Mouse (Mus musculus) forebrain, postnatal 0 days (tissue): ENCODE measurements at regions not wholly inside any gene's neighbourhood (a gene's known extent, or its start where the extent isn't known, plus 50 kb on each side); places are given as distances from the start of the nearest gene placed in this dataset.
"Not testable (repeated sequence)": the region's sequence is repeated elsewhere in the genome, so short reads cannot be mapped to it uniquely, and the experiment has no call there.

ENCODE experiments used
- ATAC-seq: fragments of 200-750 bp; cut with Nextera tagmentation; 2 replicates; pipeline ENCODE4 v1.8.0; 2017; ENCODE audit warnings: mild to moderate bottlenecking, moderate library complexity
- DNase-seq: peaks from one replicate; pipeline ENCODE4 v3.0.0-alpha.2; 2015
- H3K27ac ChIP-seq: fragments of 300-500 bp; sonication (generic); 2 replicates; pipeline ENCODE4 v1.5.1; 2014; ENCODE audit warnings: low read depth, mild to moderate bottlenecking, antibody characterized with exemption, low read length, moderate library complexity, mixed read lengths
- H3K27me3 ChIP-seq: fragments of 300-500 bp; sonication (generic); 2 replicates; pipeline ENCODE4 v1.6.1; 2014; ENCODE audit warnings: mild to moderate bottlenecking, low read length, mixed read lengths; ENCODE audit not compliant: insufficient read depth
- H3K36me3 ChIP-seq: fragments of 300-500 bp; sonication (generic); 2 replicates; pipeline ENCODE4 v1.6.1; 2014; ENCODE audit warnings: mild to moderate bottlenecking, moderate library complexity; ENCODE audit not compliant: insufficient read depth
- H3K4me1 ChIP-seq: fragments of 300-500 bp; sonication (generic); 2 replicates; pipeline ENCODE4 v1.6.1; 2014; ENCODE audit warnings: antibody characterized with exemption; ENCODE audit not compliant: insufficient read depth
- H3K4me2 ChIP-seq: fragments of 300-500 bp; sonication (generic); 2 replicates; pipeline ENCODE4 v1.6.1; 2014; ENCODE audit warnings: low read depth, mild to moderate bottlenecking, moderate library complexity
- H3K4me3 ChIP-seq: fragments of 300-500 bp; sonication (generic); 2 replicates; pipeline ENCODE4 v1.5.1; 2014; ENCODE audit warnings: low read depth, low read length, mixed read lengths
- H3K9ac ChIP-seq: fragments of 300-500 bp; sonication (generic); 2 replicates; pipeline ENCODE4 v1.6.1; 2014; ENCODE audit warnings: mild to moderate bottlenecking
- H3K9me3 ChIP-seq: fragments of 300-500 bp; sonication (generic); 2 replicates; pipeline ENCODE4 v1.6.1; 2016; ENCODE audit warnings: low read length
- CTCF ChIP-seq: sonication (generic); IDR thresholded peaks from 2 replicates; pipeline ENCODE4 v1.5.1; 2016; ENCODE audit warnings: antibody characterized with exemption, control low read depth, low read depth
- WGBS: fragments of 180-500 bp; shearing (Covaris S2); extraction: QIAGEN DNeasy Blood & Tissue Kit; methylation state at CpG from one replicate; pipeline ENCODE4 v1.1.7; 2014; 5-methylcytosine and 5-hydroxymethylcytosine counted together

GRCm38 (mm10) chr3:22007736-22008135 is 68.7 kb upstream of the Tbl1xr1 start:
- no peak for ATAC-seq
- no peak for TF ChIP-seq CTCF
- WGBS: 91% methylated on average over 5 of the region's 5 CpGs

DNA sequence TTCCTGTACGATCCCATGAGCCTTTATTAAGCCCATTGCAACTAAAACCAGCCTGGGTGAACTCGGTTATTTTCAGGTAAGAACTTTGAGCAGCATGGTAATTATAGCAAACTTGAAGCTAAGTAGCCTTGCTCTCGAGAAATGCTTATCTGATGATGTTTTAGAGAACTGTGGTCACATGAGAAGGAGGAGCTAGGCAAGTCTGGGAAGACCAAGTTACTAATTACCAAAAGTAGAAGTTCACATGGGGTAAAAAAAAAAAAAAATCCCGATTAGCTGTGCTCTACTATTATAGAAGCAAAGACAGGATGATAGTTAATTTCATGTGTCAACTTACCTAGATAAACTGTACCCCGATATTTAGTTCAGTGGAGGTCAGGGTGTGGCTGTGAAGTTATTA is 68.0 kb upstream of the Tbl1xr1 start:
- Histone ChIP-seq H3K4me1 (no peaks in the 10 kb centered on the region), H3K4me2 (no peak overlapping the region), H3K9ac (no peak overlapping the region), H3K27me3 (no peaks in the 10 kb centered on the region), H3K9me3 (no peaks in the 10 kb centered on the region), H3K4me3 (no peak overlapping the region), H3K36me3 (no peaks in the 10 kb centered on the region), H3K27ac (no peak overlapping the region)
- DNase-seq (no peak), ATAC-seq (no peak)
- no peak for TF ChIP-seq CTCF
- WGBS: 85% methylated on average over 5 of the region's 5 CpGs

More at GRCm38 (mm10) chr3:22007736-22008135, 68.7 kb upstream of the Tbl1xr1 start:
- no peaks in the 10 kb centered on the region for H3K36me3 ChIP-seq
- no peaks in the 10 kb centered on the region for H3K27me3 ChIP-seq
- H3K4me2 ChIP-seq: no peak overlapping the region
- H3K4me1 ChIP-seq: no peaks in the 10 kb centered on the region
- no peak overlapping the region for H3K9ac ChIP-seq
- DNase-seq: no peak
- H3K27ac ChIP-seq: no peak overlapping the region
- no peak overlapping the region for H3K4me3 ChIP-seq
- no peaks in the 10 kb centered on the region for H3K9me3 ChIP-seq

DNA sequence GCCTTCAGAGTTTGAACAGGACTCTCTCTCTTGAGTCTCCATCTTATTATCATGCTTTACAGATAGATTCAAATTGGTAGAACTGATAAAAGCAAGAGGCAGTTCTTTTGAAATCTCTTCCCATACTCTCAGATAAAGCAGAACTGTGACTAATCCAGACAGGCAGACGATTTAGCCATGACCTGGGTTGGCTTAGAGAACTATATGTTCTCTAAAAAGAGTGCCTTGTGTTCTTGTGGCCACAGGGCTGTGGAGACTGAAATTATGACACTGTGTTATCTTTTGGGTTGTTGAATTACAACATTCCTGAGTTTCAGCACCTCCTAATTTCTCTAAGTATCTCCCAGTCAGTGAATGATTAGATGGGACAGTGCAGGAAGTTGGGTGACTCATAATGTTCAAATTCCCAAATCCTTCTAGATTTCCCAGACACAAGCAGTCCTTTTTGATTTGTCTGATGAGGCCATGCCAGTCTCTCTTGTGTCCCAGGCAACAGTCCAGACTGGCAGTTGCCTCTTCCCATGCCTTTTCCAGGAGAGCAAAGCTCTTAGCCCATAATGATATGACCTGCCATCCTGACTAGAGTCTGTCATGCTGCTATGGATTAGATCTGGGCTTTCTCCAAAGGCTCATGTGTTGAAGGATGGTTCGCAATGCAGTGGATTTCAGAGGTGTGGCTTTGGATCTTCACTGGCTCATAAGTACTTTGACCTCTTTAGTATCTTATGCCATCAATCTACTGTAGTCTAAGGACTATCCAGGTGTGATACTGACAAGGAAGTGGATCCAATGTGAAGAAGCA is 66.4 kb upstream of the Tbl1xr1 start:
- H3K4me2 ChIP-seq: no peak overlapping the region

DNA sequence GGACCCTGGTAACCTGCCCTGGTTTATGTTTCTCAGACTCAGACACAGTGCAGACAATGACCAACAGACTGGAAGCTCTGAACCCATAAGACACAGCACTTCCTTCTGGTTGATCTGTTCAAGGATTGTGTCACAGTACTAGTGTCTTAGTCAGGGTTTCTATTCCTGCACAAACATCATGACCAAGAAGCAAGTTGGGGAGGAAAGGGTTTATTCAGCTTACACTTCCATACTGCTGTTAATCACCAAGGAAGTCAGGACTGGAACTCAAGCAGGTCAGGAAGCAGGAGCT is 65.8 kb upstream of the Tbl1xr1 start:
- not testable (repeated sequence) for H3K4me3 ChIP-seq, ATAC-seq, H3K27me3 ChIP-seq, H3K9me3 ChIP-seq, H3K9ac ChIP-seq, H3K4me1 ChIP-seq, H3K36me3 ChIP-seq, DNase-seq, H3K4me2 ChIP-seq, H3K27ac ChIP-seq

More for the DNA sequence above, 66.4 kb upstream of the Tbl1xr1 start:
- H3K27me3 ChIP-seq: no peaks in the 10 kb centered on the region
- 84% methylated on average over 2 of the region's 2 CpGs for WGBS
- H3K9me3 ChIP-seq: no peaks in the 10 kb centered on the region
- no peak overlapping the region for H3K9ac ChIP-seq
- no peak for TF ChIP-seq CTCF
- H3K27ac ChIP-seq: no peak overlapping the region
- ATAC-seq (no peak), DNase-seq (no peak)
- no peaks in the 10 kb centered on the region for H3K4me1 ChIP-seq
- H3K4me3 ChIP-seq: no peak overlapping the region
- no peaks in the 10 kb centered on the region for H3K36me3 ChIP-seq

GRCm38 (mm10) chr3:22021360-22021935 is 55.0 kb upstream of the Tbl1xr1 start:
- DNase-seq (no peak), ATAC-seq (no peak)
- no peak overlapping the region for H3K4me3 ChIP-seq
- H3K4me2 ChIP-seq: no peak overlapping the region
- WGBS: 79% methylated on average over 3 of the region's 3 CpGs
- H3K4me1 ChIP-seq: no peaks in the 10 kb centered on the region
- H3K27ac ChIP-seq: no peak overlapping the region
- H3K27me3 ChIP-seq: no peaks in the 10 kb centered on the region
- no peaks in the 10 kb centered on the region for H3K36me3 ChIP-seq
- TF ChIP-seq CTCF: no peak
- H3K9ac ChIP-seq: no peak overlapping the region
- H3K9me3 ChIP-seq: no peaks in the 10 kb centered on the region

DNA sequence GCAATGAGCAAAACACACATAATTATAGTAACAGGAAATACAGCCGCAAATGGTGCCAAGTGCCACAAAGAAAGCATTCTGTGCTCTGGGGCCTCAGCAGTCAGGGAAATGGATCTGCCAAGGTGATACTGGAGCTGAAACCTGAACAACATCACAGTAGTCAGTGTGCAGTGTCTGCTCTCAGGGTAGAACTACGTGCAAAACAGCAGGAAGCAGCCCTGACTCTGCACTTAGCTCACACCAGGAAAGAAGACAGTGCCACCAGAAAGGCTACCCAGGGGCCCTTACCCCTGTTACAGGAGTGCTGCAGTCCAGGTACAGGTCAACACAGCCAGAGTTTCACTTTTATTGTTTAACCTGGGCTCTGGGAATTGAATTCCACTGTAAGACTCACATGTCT is 54.0 kb upstream of the Tbl1xr1 start:
- Histone ChIP-seq H3K27ac (no peak overlapping the region), H3K4me2 (no peak overlapping the region), H3K4me3 (no peak overlapping the region), H3K9ac (no peak overlapping the region), H3K36me3 (no peaks in the 10 kb centered on the region), H3K4me1 (no peaks in the 10 kb centered on the region), H3K9me3 (no peaks in the 10 kb centered on the region), H3K27me3 (no peaks in the 10 kb centered on the region)
- no peak for TF ChIP-seq CTCF
- WGBS: 64% methylated on average over 2 of the region's 2 CpGs
- DNase-seq: no peak
- ATAC-seq: no peak

GRCm38 (mm10) chr3:22023049-22023448 is 53.4 kb upstream of the Tbl1xr1 start:
- no peak for TF ChIP-seq CTCF
- no peak for DNase-seq
- no peaks in the 10 kb centered on the region for H3K4me1 ChIP-seq

More at GRCm38 (mm10) chr3:22023049-22023448, 53.4 kb upstream of the Tbl1xr1 start:
- H3K36me3 ChIP-seq: no peaks in the 10 kb centered on the region
- 72% methylated on average over 6 of the region's 6 CpGs for WGBS
- no peak overlapping the region for H3K9ac ChIP-seq
- H3K27me3 ChIP-seq: no peaks in the 10 kb centered on the region
- H3K4me2 ChIP-seq: no peak overlapping the region
- H3K4me3 ChIP-seq: no peak overlapping the region
- no peak for ATAC-seq
- no peak overlapping the region for H3K27ac ChIP-seq
- H3K9me3 ChIP-seq: no peaks in the 10 kb centered on the region
